Mouse (Mus musculus): ENCODE data around the gene Ccnc. TPM values are rescaled to one million over a fixed set of nuclear protein-coding genes. Genes with fewer than 3 reads are reported as not detected.
A peak's percentile ranks its signal among the peaks of the same experiment; 100 is the strongest.

Ccnc gene
- total and polyA plus RNA-seq, 2 experiments from 2014 or later = 12.0 to 20.1 TPM

DNA sequence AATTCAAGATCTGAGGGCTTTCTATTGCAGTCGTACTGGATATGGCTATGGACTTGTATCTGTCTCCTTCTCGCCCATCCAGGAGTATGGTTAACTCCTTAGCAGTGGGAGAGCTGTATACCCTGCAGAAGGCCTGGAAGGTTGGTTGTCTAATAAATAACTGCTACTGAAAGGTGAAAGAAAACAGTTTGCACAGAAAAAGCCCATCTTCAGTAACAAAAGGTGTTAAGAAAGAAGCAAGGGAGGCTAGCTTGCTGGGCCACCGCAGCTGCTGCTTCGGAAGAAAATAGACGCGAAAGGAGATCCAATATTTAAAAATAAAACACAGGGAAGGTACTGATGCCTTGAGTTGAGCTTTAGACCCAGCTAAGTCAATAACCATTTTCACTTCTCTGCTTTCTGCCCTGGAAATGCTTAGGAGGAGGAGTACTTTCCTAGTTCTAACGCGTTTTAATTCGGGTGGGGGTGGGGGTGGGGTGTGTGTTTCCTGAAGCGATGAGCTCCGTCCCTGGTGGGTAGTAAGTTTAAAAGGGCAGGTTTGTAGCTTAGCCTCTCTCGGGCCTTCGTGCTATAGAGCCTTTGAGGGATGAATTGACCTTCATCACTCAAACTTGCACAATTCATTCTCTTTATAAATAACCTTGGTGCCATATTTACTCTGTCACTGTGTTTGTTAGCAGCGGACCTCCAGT, 38.8 kb downstream of the Ccnc start:
- Histone ChIP-seq H3K27ac (ENCODE audit: low read depth) (0 out of 2 replicates have a peak overlapping the region, but pooled peaks have one; percentile 11), H3K9me3 (replicated peaks; ENCODE audit: control insufficient read depth, low read length) (0 out of 2 replicates have a peak, but pooled peaks cover 5% of the 10 kb centered on the region), H3K27me3 (ENCODE audit: control insufficient read depth, insufficient read depth, low read length) (no peaks in the 10 kb centered on the region), H3K4me3 (ENCODE audit: low read depth, low read length) (peak overlapping the region; percentile 69), H3K4me1 (ENCODE audit: control insufficient read depth, insufficient read depth) (peaks cover 5% of the 10 kb centered on the region; the same call in 1 of the 2 replicates), H3K9ac (replicated peaks; ENCODE audit: low read depth, low read length) (peak overlapping the region; percentile 49), H3K36me3 (replicated peaks; ENCODE audit: control insufficient read depth, insufficient read depth, low read length) (no peaks in the 10 kb centered on the region), H3K4me2 (ENCODE audit: low read depth, low read length) (peak overlapping the region; percentile 75)
- 19% methylated on average over 14 of the region's 14 CpGs for WGBS
- TF ChIP-seq CTCF (IDR thresholded peaks at IDR 0.05; ENCODE audit: low read depth) (no peak), EP300 (IDR thresholded peaks at IDR 0.05; ENCODE audit: low read depth) (no peak)
- peak; percentile 27; the same call in 1 of the 2 replicates for ATAC-seq (ENCODE audit: insufficient read depth, low read depth)
- DNase-seq (ENCODE audit: low spot score) = no peak

DNA sequence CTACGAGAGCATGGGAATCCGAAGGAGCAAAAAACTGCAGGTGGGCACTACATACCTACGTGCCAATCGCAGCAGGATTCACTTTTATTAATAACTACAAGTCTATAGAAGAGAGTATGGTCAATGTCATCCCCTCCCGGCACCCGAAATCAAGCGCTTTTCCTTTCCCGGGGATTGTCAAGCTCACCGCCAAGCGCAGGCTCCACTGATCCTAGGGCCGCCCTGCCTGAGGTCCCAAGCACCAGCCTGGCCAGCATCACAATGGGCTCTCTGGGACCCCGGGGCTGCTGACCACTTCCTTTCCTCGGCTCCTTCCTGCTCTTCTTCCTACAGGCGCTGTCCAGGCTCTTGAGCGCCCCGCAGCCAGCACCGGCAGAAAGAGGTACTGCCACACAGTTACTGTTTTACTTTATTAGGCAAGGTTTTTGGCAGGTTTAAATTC, 39.4 kb downstream of the Ccnc start, which contains the start of the genes Usp45 and Tstd3:
TSS of gene Usp45 (plus strand) at position 294 of the 442 bp plus-strand sequence.
TSS of gene Tstd3 (minus strand) at position 350 of the 442 bp plus-strand sequence.
- Histone ChIP-seq H3K27me3 (ENCODE audit: control insufficient read depth, insufficient read depth, low read length) (no peaks in the 10 kb centered on the region), H3K4me2 (ENCODE audit: low read depth, low read length) (peak within 1 kb of the TSS; percentile 75), H3K27ac (ENCODE audit: low read depth) (0 out of 2 replicates have a peak within 1 kb of the TSS, but pooled peaks have one; percentile 11), H3K4me3 (ENCODE audit: low read depth, low read length) (peak within 1 kb of the TSS; percentile 69), H3K36me3 (replicated peaks; ENCODE audit: control insufficient read depth, insufficient read depth, low read length) (no peaks in the 10 kb centered on the region), H3K4me1 (ENCODE audit: control insufficient read depth, insufficient read depth) (peaks cover 5% of the 10 kb centered on the region; the same call in 1 of the 2 replicates), H3K9me3 (replicated peaks; ENCODE audit: control insufficient read depth, low read length) (0 out of 2 replicates have a peak, but pooled peaks cover 5% of the 10 kb centered on the region), H3K9ac (replicated peaks; ENCODE audit: low read depth, low read length) (peak within 1 kb of the TSS; percentile 49)
- peak; percentile 88 for DNase-seq (ENCODE audit: low spot score)
- peak; percentile 91 for ATAC-seq (ENCODE audit: insufficient read depth, low read depth)
- no peak for TF ChIP-seq EP300 (IDR thresholded peaks at IDR 0.05; ENCODE audit: low read depth)
- peak; percentile 83 for TF ChIP-seq CTCF (IDR thresholded peaks at IDR 0.05; ENCODE audit: low read depth)
- WGBS = under 1% methylated on average over 17 of the region's 17 CpGs

GRCm38 (mm10) chr4:21771064-21771463, 43.6 kb downstream of the Ccnc start:
- 0 out of 2 replicates have a peak, but pooled peaks cover 5% of the 10 kb centered on the region for H3K9me3 ChIP-seq (replicated peaks; ENCODE audit: control insufficient read depth, low read length)
- no peaks in the 10 kb centered on the region for H3K27me3 ChIP-seq (ENCODE audit: control insufficient read depth, insufficient read depth, low read length)
- ATAC-seq (ENCODE audit: insufficient read depth, low read depth) (no peak), DNase-seq (ENCODE audit: low spot score) (no peak)
- H3K4me1 ChIP-seq (ENCODE audit: control insufficient read depth, insufficient read depth) = peaks cover 2% of the 10 kb centered on the region; the same call in 1 of the 2 replicates
- no peak overlapping the region for H3K9ac ChIP-seq (replicated peaks; ENCODE audit: low read depth, low read length)
- H3K36me3 ChIP-seq (replicated peaks; ENCODE audit: control insufficient read depth, insufficient read depth, low read length) = no peaks in the 10 kb centered on the region
- H3K4me2 ChIP-seq (ENCODE audit: low read depth, low read length) = no peak overlapping the region
- TF ChIP-seq EP300 (IDR thresholded peaks at IDR 0.05; ENCODE audit: low read depth) (no peak), CTCF (IDR thresholded peaks at IDR 0.05; ENCODE audit: low read depth) (no peak)
- 71% methylated on average over 1 of the region's 1 CpGs for WGBS
- H3K27ac ChIP-seq (ENCODE audit: low read depth) = no peak overlapping the region
- H3K4me3 ChIP-seq (ENCODE audit: low read depth, low read length) = no peak overlapping the region

DNA sequence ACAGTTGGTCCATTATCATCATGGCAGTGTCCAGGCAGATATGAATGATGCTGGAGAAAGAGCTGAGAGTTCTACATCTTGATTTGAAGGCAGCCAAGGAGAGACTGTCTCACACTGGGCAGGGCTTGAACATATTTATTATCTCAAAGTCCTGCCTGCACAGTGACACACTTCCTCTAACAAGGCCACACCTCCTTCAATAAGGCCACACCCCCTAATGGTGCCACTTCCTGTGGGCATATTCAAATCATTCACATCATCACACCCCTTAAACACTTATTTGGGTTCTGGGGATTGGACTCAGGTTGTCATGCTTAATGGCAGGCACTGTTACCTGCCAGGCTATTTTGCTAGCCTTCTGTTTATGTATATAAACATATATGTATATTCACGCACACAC, 44.8 kb downstream of the Ccnc start:
- H3K27me3 ChIP-seq (ENCODE audit: control insufficient read depth, insufficient read depth, low read length) = no peaks in the 10 kb centered on the region
- H3K4me2 ChIP-seq (ENCODE audit: low read depth, low read length) = no peak overlapping the region
- 80% methylated on average over 1 of the region's 1 CpGs for WGBS
- H3K27ac ChIP-seq (ENCODE audit: low read depth) = no peak overlapping the region
- TF ChIP-seq CTCF (IDR thresholded peaks at IDR 0.05; ENCODE audit: low read depth) (no peak), EP300 (IDR thresholded peaks at IDR 0.05; ENCODE audit: low read depth) (no peak)
- DNase-seq (ENCODE audit: low spot score) (no peak), ATAC-seq (ENCODE audit: insufficient read depth, low read depth) (no peak)
- H3K4me1 ChIP-seq (ENCODE audit: control insufficient read depth, insufficient read depth) = peaks cover 3% of the 10 kb centered on the region; the same call in 1 of the 2 replicates
- H3K9ac ChIP-seq (replicated peaks; ENCODE audit: low read depth, low read length) = no peak overlapping the region
- H3K4me3 ChIP-seq (ENCODE audit: low read depth, low read length) = no peak overlapping the region
- no peaks in the 10 kb centered on the region for H3K36me3 ChIP-seq (replicated peaks; ENCODE audit: control insufficient read depth, insufficient read depth, low read length)
- 0 out of 2 replicates have a peak, but pooled peaks cover 5% of the 10 kb centered on the region for H3K9me3 ChIP-seq (replicated peaks; ENCODE audit: control insufficient read depth, low read length)

DNA sequence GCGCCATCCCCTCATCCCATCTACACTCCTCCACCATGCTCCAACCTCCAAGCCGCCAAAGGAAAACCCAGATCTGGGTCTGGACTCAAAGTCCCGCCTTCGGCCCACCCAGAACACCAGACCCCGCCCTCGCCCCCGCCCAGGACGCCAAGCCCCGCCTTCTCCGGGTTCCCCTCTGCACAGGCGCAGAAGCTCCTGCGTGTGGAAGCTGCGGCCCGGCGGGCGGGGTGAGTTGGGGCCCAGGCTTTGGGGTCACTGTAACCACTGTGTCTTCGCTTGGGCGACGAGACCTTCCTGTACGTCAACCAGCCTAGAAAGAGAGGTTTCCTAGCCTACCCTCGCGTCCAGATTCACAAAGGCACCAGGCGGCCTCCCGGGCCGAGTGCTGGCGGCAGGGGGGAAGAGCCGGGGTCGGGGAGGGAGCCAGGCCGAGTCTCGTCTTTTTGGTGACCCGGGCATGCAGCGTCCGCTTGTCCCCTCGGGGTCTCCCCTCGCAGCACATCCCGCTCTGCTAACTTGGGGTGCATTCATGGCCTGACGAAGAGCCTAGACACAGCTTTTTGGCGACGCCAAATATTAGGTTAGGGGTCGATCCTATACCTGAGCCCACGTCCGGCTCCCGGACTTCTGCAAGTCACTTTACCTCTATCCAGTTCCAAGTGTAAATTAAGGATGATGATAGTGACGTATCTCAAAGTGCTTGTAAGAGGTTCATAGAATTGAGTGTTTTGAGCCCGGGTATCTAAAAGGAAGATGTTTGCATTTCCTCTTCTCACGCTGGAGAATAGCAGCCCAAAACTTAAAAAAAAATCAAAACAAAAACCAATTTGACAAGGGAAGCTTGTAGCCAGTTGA, 48.8 kb downstream of the Ccnc start:
- TF ChIP-seq CTCF (IDR thresholded peaks at IDR 0.05; ENCODE audit: low read depth) = no peak
- no peak for TF ChIP-seq EP300 (IDR thresholded peaks at IDR 0.05; ENCODE audit: low read depth)
- Histone ChIP-seq H3K36me3 (replicated peaks; ENCODE audit: control insufficient read depth, insufficient read depth, low read length) (peaks cover 3% of the 10 kb centered on the region), H3K9ac (replicated peaks; ENCODE audit: low read depth, low read length) (peak overlapping the region; percentile 65), H3K4me1 (ENCODE audit: control insufficient read depth, insufficient read depth) (peaks cover 5% of the 10 kb centered on the region; the same call in 1 of the 2 replicates), H3K27me3 (ENCODE audit: control insufficient read depth, insufficient read depth, low read length) (no peaks in the 10 kb centered on the region), H3K4me2 (ENCODE audit: low read depth, low read length) (peak overlapping the region; percentile 67), H3K27ac (ENCODE audit: low read depth) (peak overlapping the region; percentile 8; the same call in 1 of the 2 replicates), H3K9me3 (replicated peaks; ENCODE audit: control insufficient read depth, low read length) (no peaks in the 10 kb centered on the region), H3K4me3 (ENCODE audit: low read depth, low read length) (peak overlapping the region; percentile 67)
- peak; percentile 91 for DNase-seq (ENCODE audit: low spot score)
- ATAC-seq (ENCODE audit: insufficient read depth, low read depth) = peak; percentile 99
- under 1% methylated on average over 46 of the region's 46 CpGs for WGBS

Measured in heart, postnatal 0 days (tissue).